Mouse (Mus musculus) stomach, postnatal 0 days (tissue): ENCODE measurements around the gene Wwc1. TPM values are rescaled to one million over a fixed set of nuclear protein-coding genes. Genes with fewer than 3 reads are reported as not detected.

Source experiments
- ATAC-seq: fragments of 200-750 bp; cut with Nextera tagmentation; 2 replicates; pipeline ENCODE4 v1.8.0; 2017; ENCODE audit not compliant: low FRiP score, low TSS enrichment
- DNase-seq: peaks from one replicate; pipeline ENCODE4 v3.0.0-alpha.2; 2016; ENCODE audit warnings: low spot score
- H3K27ac ChIP-seq: fragments of 300-500 bp; sonication (generic); replicated peaks from 2 replicates; pipeline ENCODE4 v1.5.1; 2014; ENCODE audit warnings: mild to moderate bottlenecking, control low read depth
- H3K27me3 ChIP-seq: fragments of 300-500 bp; sonication (generic); 2 replicates; pipeline ENCODE4 v1.6.1; 2014; ENCODE audit warnings: low read length; ENCODE audit not compliant: control insufficient read depth, insufficient read depth
- H3K36me3 ChIP-seq: fragments of 300-500 bp; sonication (generic); 2 replicates; pipeline ENCODE4 v1.6.1; 2014; ENCODE audit warnings: low read length, mixed read lengths; ENCODE audit not compliant: control insufficient read depth, insufficient read depth
- H3K4me1 ChIP-seq: fragments of 300-500 bp; sonication (generic); replicated peaks from 2 replicates; pipeline ENCODE4 v1.6.1; 2014; ENCODE audit warnings: antibody characterized with exemption; ENCODE audit not compliant: control insufficient read depth, insufficient read depth
- H3K4me2 ChIP-seq: fragments of 300-500 bp; sonication (generic); replicated peaks from 2 replicates; pipeline ENCODE4 v1.6.1; 2014; ENCODE audit warnings: low read depth, mild to moderate bottlenecking, control low read depth, moderate library complexity
- H3K4me3 ChIP-seq: fragments of 300-500 bp; sonication (generic); 2 replicates; pipeline ENCODE4 v1.5.1; 2014; ENCODE audit warnings: low read depth, low read length, control low read depth
- H3K9ac ChIP-seq: fragments of 300-500 bp; sonication (generic); 2 replicates; pipeline ENCODE4 v1.6.1; 2014; ENCODE audit warnings: mild to moderate bottlenecking, low read length, control low read depth, mixed read lengths
- H3K9me3 ChIP-seq: fragments of 300-500 bp; sonication (generic); 2 replicates; pipeline ENCODE4 v1.6.1; 2016; ENCODE audit warnings: low read length; ENCODE audit not compliant: control insufficient read depth
- CTCF ChIP-seq: IDR thresholded peaks from 2 replicates; pipeline ENCODE4 v1.5.1; 2016; ENCODE audit warnings: antibody characterized with exemption, low read depth, mild to moderate bottlenecking, moderate library complexity
- EP300 ChIP-seq: optimal IDR thresholded peaks from 2 replicates; pipeline ENCODE3; 2016; ENCODE audit warnings: antibody characterized with exemption
- WGBS: fragments of 180-500 bp; shearing (Covaris S2); extraction: QIAGEN DNeasy Blood & Tissue Kit; methylation state at CpG from one replicate; pipeline ENCODE4 v1.1.7; 2014; 5-methylcytosine and 5-hydroxymethylcytosine counted together
- polyA plus RNA-seq: library from polyadenylated mRNA; unstranded; fragments of >200 nt; fragmentation: Nextera tagmentation; extraction: Ambion mirVana; gene quantifications from 2 replicates; pipeline ENCODE4 v1.2.1, GENCODE M21; 2015

Wwc1 gene
- polyA plus RNA-seq, 1 experiment from 2014 or later, result 7.8 TPM

GRCm38 (mm10) chr11:35948457-35948881 is 31.9 kb downstream of the Wwc1 start:
- Histone ChIP-seq H3K4me3 (no peak overlapping the region), H3K4me1 (peaks cover 4% of the 10 kb centered on the region; the same call in 1 of the 2 replicates), H3K27me3 (no peaks in the 10 kb centered on the region), H3K9ac (no peak overlapping the region), H3K36me3 (no peaks in the 10 kb centered on the region), H3K9me3 (no peaks in the 10 kb centered on the region), H3K4me2 (no peak overlapping the region), H3K27ac (no peak overlapping the region)
- WGBS, result 26% methylated on average over 6 of the region's 6 CpGs
- TF ChIP-seq CTCF, result no peak
- TF ChIP-seq EP300, result no peak
- no peak for ATAC-seq
- no peak for DNase-seq

GRCm38 (mm10) chr11:35947944-35948343 is 32.4 kb downstream of the Wwc1 start:
- Histone ChIP-seq H3K4me1 (peaks cover 4% of the 10 kb centered on the region; the same call in 1 of the 2 replicates), H3K9ac (no peak overlapping the region), H3K27me3 (no peaks in the 10 kb centered on the region), H3K4me3 (no peak overlapping the region), H3K36me3 (no peaks in the 10 kb centered on the region), H3K9me3 (no peaks in the 10 kb centered on the region), H3K27ac (no peak overlapping the region), H3K4me2 (no peak overlapping the region)
- TF ChIP-seq EP300 (no peak), CTCF (no peak)
- WGBS, result 62% methylated on average over 9 of the region's 9 CpGs
- no peak for ATAC-seq
- DNase-seq, result no peak

GRCm38 (mm10) chr11:35945187-35945586 is 35.1 kb downstream of the Wwc1 start:
- no peaks in the 10 kb centered on the region for H3K9me3 ChIP-seq
- H3K4me1 ChIP-seq, result peaks cover 4% of the 10 kb centered on the region; the same call in 1 of the 2 replicates
- TF ChIP-seq EP300 (no peak), CTCF (no peak)
- H3K4me3 ChIP-seq, result no peak overlapping the region
- peak; percentile 82 for ATAC-seq
- H3K27ac ChIP-seq, result no peak overlapping the region
- WGBS, result 52% methylated on average over 6 of the region's 6 CpGs
- no peaks in the 10 kb centered on the region for H3K36me3 ChIP-seq
- no peak overlapping the region for H3K4me2 ChIP-seq
- H3K27me3 ChIP-seq, result no peaks in the 10 kb centered on the region
- no peak for DNase-seq
- H3K9ac ChIP-seq, result no peak overlapping the region

DNA sequence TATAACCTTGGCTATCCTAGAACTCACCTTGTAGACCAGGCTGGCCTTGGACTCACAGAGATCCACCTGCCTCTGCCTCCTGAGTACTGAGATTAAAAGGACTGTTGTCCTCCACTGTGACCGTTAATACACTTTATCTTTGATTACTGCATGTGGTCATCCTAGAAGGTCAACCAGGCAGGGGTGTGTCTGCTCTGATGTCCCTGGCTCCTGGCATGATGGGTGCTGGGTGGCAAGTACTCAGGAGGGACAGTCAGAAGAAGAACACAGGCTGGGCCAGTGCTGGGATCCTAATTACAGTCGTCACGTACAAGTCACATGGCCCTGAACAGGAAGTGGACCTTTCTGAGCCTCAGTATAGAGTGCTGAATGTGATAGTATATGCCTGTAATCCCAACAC is 38.7 kb downstream of the Wwc1 start:
- Histone ChIP-seq H3K4me3 (no peak overlapping the region), H3K9me3 (no peaks in the 10 kb centered on the region), H3K4me2 (no peak overlapping the region), H3K27me3 (no peaks in the 10 kb centered on the region), H3K9ac (no peak overlapping the region), H3K27ac (no peak overlapping the region), H3K36me3 (no peaks in the 10 kb centered on the region), H3K4me1 (no peaks in the 10 kb centered on the region)
- ATAC-seq (no peak), DNase-seq (no peak)
- TF ChIP-seq EP300, result no peak
- no peak for TF ChIP-seq CTCF
- 78% methylated on average over 3 of the region's 3 CpGs for WGBS

- DNase-seq (no peak), ATAC-seq (no peak)
- no peaks in the 10 kb centered on the region for H3K27me3 ChIP-seq
- H3K36me3 ChIP-seq, result no peaks in the 10 kb centered on the region
- no peak overlapping the region for H3K4me2 ChIP-seq
- H3K27ac ChIP-seq, result no peak overlapping the region
- no peak overlapping the region for H3K9ac ChIP-seq
- TF ChIP-seq CTCF, result no peak
- no peak for TF ChIP-seq EP300
- no peaks in the 10 kb centered on the region for H3K4me1 ChIP-seq
- WGBS, result 48% methylated on average over 5 of the region's 5 CpGs
- H3K9me3 ChIP-seq, result no peaks in the 10 kb centered on the region
- H3K4me3 ChIP-seq, result no peak overlapping the region
Observed at GRCm38 (mm10) chr11:35941064-35941463, 39.3 kb downstream of the Wwc1 start.

GRCm38 (mm10) chr11:35938790-35939385 is 41.4 kb downstream of the Wwc1 start:
- Histone ChIP-seq H3K4me3 (no peak overlapping the region), H3K9me3 (no peaks in the 10 kb centered on the region), H3K36me3 (no peaks in the 10 kb centered on the region), H3K9ac (no peak overlapping the region), H3K4me2 (no peak overlapping the region), H3K4me1 (no peaks in the 10 kb centered on the region), H3K27ac (no peak overlapping the region), H3K27me3 (no peaks in the 10 kb centered on the region)
- ATAC-seq, result no peak
- no peak for TF ChIP-seq EP300
- TF ChIP-seq CTCF, result no peak
- 58% methylated on average over 6 of the region's 6 CpGs for WGBS
- no peak for DNase-seq
